Mouse (Mus musculus): ENCODE measurements around the gene Ptprj.

DNA sequence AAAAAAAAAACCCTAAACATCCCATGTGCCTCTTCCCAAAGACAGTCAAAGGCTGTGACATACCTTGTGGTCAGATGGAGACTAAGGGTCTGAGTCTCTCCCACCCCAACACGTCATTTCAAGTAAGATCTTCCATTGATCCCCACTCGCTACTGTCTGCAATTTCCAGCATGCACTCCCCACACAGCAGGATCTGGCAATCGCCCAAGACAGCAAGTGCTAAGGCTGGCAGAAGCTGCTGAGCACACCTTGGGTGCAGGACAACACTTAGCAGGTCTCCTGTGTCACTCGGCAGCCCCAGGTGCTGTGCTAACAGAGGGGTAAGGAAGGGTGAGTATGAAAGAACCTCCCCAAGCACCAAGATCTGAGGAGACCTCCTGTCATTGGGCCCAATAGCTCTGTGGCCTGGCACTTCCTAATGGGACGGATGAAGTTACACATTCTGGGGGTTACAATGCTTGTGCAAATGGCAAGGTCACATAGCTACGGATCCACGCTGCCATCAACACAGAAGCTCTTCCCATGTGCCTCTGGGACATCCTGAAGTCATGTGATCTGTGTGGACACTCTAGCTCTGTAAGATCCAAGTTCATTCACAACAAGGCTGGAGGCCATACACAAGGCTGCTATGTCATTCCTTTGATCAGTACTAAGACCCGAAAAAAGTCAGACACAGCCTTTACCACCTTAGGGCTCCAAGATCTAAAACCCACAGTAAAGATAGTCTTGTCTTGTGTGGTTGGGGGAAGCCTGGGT lies 13.5 kb downstream of the Ptprj start:
- TF ChIP-seq CTCF (IDR thresholded peaks at IDR 0.05; ENCODE audit: low read depth): no peak
- no peak for TF ChIP-seq EP300 (optimal IDR thresholded peaks at IDR 0.05)

Data from stomach, postnatal 0 days (tissue).